Mouse (Mus musculus) liver, embryonic 12.5 days (tissue): ENCODE data around the gene Cadps2. TPM values are rescaled to one million over a fixed set of nuclear protein-coding genes. Genes with fewer than 3 reads are reported as not detected.

Experiments
- ATAC-seq: fragments of 200-750 bp; cut with Nextera tagmentation; 2 replicates; pipeline ENCODE4 v1.8.0; 2017; ENCODE audit warnings: moderate number of reproducible peaks, mild to moderate bottlenecking, moderate library complexity
- H3K27ac ChIP-seq: fragments of 300-500 bp; sonication (generic); 2 replicates; pipeline ENCODE4 v1.5.1; 2016; ENCODE audit warnings: mild to moderate bottlenecking
- H3K27me3 ChIP-seq: fragments of 300-500 bp; sonication (generic); replicated peaks from 2 replicates; pipeline ENCODE4 v1.6.1; 2016; ENCODE audit warnings: mild to moderate bottlenecking, moderate library complexity
- H3K36me3 ChIP-seq: fragments of 300-500 bp; sonication (generic); 2 replicates; pipeline ENCODE4 v1.6.1; 2016; ENCODE audit warnings: mild to moderate bottlenecking, moderate library complexity
- H3K4me1 ChIP-seq: fragments of 300-500 bp; sonication (generic); 2 replicates; pipeline ENCODE4 v1.6.1; 2016
- H3K4me2 ChIP-seq: fragments of 300-500 bp; sonication (generic); 2 replicates; pipeline ENCODE4 v1.6.1; 2016; ENCODE audit warnings: mild to moderate bottlenecking, moderate library complexity
- H3K4me3 ChIP-seq: fragments of 300-500 bp; sonication (generic); 2 replicates; pipeline ENCODE4 v1.5.1; 2016; ENCODE audit warnings: mild to moderate bottlenecking, moderate library complexity
- H3K9ac ChIP-seq: fragments of 300-500 bp; sonication (generic); 2 replicates; pipeline ENCODE4 v1.6.1; 2016; ENCODE audit warnings: mild to moderate bottlenecking, moderate library complexity
- H3K9me3 ChIP-seq: fragments of 300-500 bp; sonication (generic); replicated peaks from 2 replicates; pipeline ENCODE4 v1.6.1; 2016; ENCODE audit warnings: mild to moderate bottlenecking, moderate library complexity
- WGBS: fragments of 180-500 bp; shearing (Covaris S2); methylation state at CpG from one replicate; pipeline ENCODE4 v1.1.7; 2016; ENCODE audit not compliant: insufficient replicate concordance; 5-methylcytosine and 5-hydroxymethylcytosine counted together
- polyA plus RNA-seq: library from polyadenylated mRNA; unstranded; fragments of >200 nt; fragmentation: Nextera tagmentation; extraction: Ambion mirVana; gene quantifications from 2 replicates; pipeline ENCODE4 v1.2.1, GENCODE M21; 2016

Gene Cadps2
- polyA plus RNA-seq, 1 experiment from 2014 or later = 0.11 TPM

DNA sequence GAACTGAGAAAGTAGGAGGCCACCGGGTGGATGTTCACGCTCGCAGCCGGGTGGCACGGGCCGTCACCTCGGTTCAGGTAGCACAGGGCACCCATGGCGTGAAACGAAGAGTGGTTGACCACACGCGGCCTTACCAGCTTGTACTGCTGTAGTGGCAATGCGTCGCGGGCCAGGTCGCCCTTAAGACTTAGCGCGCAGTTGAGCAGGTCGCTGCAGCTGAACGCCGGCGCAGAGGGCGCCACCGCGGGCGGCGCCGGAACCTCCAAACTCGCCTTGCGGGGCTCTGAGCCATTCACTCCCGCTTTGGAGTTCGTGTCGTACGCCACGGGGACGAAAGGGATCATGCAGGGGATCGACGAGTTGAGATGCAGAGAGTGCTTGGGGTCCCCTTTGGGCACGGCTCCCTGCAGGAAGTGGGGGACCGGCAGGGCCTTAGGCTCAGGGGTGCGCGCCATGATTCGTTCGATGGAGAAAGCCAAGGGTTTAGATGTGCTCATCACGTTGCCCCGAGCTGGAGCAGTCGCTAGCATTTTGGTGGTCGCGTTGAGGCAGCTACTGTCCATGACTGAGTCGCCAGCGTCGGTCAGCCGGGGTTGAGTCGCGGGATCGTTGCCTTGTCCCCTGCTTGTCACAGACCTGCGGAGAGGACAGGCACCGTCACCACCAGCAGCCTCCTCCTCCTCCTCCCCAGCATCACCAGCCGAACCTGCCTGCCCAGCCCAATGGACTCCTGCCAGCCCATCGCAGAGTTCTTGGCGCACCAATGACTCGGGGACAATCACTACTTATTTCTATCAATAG, 591.5 kb downstream of the Cadps2 start:
- Histone ChIP-seq H3K27ac (no peak overlapping the region), H3K36me3 (no peaks in the 10 kb centered on the region), H3K4me3 (peak overlapping the region; percentile 3; the same call in 1 of the 2 replicates), H3K9ac (no peak overlapping the region), H3K27me3 (peaks cover 91% of the 10 kb centered on the region), H3K4me1 (peaks cover 4% of the 10 kb centered on the region; the same call in 1 of the 2 replicates), H3K9me3 (no peaks in the 10 kb centered on the region), H3K4me2 (peak overlapping the region; percentile 31)
- ATAC-seq = no peak
- under 1% methylated on average over 61 of the region's 61 CpGs for WGBS

DNA sequence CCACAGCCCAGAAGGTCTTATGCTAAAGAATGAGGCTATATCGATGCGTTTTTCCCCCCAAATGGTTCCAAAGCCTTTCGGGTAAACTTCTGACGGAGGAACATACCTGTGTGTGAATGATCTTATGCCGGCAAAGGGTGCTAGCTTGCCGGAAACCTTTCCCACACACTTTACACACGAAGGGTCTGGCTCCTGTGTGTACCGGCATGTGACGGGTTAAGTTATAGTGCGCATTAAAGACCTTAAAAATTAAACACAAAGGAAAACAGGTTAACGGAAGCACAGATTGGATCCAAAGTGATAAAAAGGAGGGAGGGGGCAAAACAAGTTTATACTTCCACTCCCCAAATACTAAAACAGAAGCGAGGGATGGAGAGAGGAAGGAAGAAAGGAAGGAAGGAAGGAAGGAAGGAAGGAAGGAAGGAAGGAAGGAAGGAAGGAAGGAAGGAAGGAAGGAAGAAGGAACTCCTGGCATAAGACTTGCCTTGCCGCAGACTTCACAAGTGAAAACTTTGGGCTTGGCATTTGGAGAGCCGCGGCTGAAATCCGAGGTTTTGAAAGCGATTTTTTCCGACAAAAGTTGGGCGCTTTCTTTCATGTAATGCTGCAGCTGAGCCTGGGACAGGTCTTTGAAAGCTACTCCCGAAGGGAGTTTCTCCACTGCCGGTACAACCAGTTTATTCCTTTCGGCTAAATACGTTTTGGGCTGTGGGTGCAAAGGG, 592.3 kb downstream of the Cadps2 start:
- Histone ChIP-seq H3K4me3 (0 out of 2 replicates have a peak overlapping the region, but pooled peaks have one; percentile 3), H3K4me2 (peak overlapping the region; percentile 31; the same call in 1 of the 2 replicates), H3K27me3 (peaks cover 89% of the 10 kb centered on the region), H3K36me3 (no peaks in the 10 kb centered on the region), H3K4me1 (peaks cover 4% of the 10 kb centered on the region; the same call in 1 of the 2 replicates), H3K9me3 (no peaks in the 10 kb centered on the region), H3K27ac (no peak overlapping the region), H3K9ac (no peak overlapping the region)
- ATAC-seq = no peak
- WGBS = 2% methylated on average over 23 of the region's 23 CpGs

DNA sequence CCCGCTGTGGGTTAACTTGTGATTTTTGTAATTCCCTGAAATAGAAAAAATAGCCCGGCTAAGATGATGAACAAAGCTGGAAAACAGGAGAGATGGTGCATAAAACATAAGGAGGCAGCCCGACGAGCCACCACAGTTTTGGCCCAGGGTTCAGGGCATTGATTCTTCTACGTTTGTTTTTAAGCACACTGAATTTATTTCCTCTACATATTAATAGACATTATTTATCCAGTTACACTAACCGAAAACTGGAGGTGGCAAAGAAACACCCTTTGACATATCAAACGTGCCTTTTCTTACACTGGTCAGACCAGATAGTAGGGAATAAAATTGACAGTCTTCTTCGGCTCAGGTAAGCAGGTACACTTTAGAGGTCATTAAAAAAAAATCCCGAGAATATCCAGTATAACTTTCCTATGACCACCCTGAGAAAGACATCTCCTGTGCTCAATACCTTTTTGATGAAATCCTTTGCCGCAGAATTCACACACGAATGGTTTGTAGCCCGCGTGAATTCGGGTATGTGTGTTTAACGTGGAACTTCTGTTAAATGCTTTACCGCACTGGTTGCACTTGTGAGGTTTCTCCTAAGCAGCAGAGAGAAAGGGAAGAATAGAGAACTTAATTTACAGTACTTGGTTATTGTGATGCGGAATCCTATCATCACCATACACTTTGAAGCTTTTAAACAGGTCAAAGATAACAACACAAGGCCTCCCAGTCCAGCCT, 593.0 kb downstream of the Cadps2 start:
- H3K4me1 ChIP-seq = peaks cover 4% of the 10 kb centered on the region; the same call in 1 of the 2 replicates
- no peaks in the 10 kb centered on the region for H3K9me3 ChIP-seq
- no peak overlapping the region for H3K4me2 ChIP-seq
- 5% methylated on average over 17 of the region's 17 CpGs for WGBS
- no peaks in the 10 kb centered on the region for H3K36me3 ChIP-seq
- H3K27ac ChIP-seq = no peak overlapping the region
- no peak for ATAC-seq
- peaks cover 91% of the 10 kb centered on the region for H3K27me3 ChIP-seq
- H3K4me3 ChIP-seq = no peak overlapping the region
- H3K9ac ChIP-seq = no peak overlapping the region

DNA sequence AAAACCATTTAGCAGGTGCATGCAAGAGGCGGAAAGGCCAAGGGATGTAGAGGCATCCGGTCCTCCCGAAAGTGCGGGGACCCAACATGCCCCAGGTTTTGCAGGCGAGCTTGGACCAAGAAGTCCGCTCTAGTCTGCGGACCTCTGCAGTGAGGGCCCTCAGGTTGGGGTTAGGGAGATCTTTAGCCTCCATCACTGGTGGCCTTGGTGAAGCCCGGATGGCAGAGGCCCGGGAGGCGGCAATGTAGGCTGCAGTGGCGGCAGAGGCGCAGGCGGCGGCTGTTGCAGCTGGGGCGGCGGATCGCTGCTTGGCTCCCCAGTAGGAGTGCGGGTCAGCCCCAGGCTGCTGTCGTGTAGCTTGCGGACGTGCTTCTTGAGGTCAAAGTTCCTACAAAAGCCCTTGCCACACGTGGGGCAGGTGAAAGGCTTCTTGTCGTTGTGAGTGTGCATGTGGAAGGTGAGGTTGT, 593.6 kb downstream of the Cadps2 start:
- Histone ChIP-seq H3K27me3 (peaks cover 93% of the 10 kb centered on the region), H3K9ac (no peak overlapping the region), H3K4me3 (no peak overlapping the region), H3K4me1 (peaks cover 4% of the 10 kb centered on the region; the same call in 1 of the 2 replicates), H3K27ac (no peak overlapping the region), H3K4me2 (no peak overlapping the region), H3K36me3 (no peaks in the 10 kb centered on the region), H3K9me3 (no peaks in the 10 kb centered on the region)
- WGBS = 5% methylated on average over 23 of the region's 23 CpGs
- ATAC-seq = no peak

GRCm38 (mm10) chr6:23245121-23245520, 594.1 kb downstream of the Cadps2 start:
- no peak overlapping the region for H3K4me3 ChIP-seq
- peaks cover 88% of the 10 kb centered on the region for H3K27me3 ChIP-seq
- ATAC-seq = no peak
- H3K4me2 ChIP-seq = no peak overlapping the region
- no peaks in the 10 kb centered on the region for H3K9me3 ChIP-seq
- peaks cover 4% of the 10 kb centered on the region; the same call in 1 of the 2 replicates for H3K4me1 ChIP-seq
- H3K36me3 ChIP-seq = no peaks in the 10 kb centered on the region
- no peak overlapping the region for H3K9ac ChIP-seq
- H3K27ac ChIP-seq = no peak overlapping the region
- 22% methylated on average over 9 of the region's 9 CpGs for WGBS

DNA sequence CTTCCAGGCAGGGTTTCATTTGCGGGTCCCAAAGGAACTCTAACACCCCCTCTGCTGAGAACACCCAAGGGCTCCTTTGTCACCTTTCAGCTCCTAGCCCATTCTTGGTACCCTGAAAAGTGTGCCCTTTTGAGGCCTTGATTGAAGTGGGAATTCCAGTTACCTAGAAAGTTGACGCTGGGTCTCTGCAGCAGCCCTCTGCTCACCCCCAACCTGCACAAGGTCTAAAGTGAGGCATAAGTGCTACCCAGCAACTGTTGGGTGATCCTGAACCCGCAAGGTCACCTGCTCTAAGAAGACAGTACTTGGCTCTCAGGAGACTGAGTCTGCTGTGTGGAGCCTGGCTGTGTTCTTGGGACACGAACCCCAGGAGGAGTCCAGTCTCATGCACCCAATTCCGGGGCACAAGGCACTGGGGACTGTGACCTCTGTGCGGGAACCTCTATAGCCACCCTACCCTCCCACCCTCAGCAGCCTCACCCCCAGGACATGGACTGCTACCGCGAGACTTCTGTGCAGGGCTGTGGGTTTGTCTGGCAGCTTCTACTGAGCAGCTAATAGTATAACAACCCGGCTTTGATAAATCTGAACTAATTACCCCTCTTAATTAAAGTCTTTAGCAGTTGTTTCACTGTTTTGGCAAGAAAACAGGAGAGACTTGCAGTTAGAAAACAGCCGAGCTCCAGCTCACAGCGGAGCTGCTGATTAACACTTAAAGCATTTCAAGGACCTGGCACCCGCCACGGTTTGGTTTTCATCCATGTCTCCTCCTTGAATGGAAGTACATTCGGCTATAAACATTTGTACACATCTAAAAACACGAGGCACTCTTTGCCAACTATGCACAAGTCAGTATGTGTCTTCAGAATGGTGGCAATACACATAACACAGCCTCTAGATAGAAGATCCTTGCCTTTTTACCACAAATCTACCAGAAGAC, 595.1 kb downstream of the Cadps2 start:
- H3K4me3 ChIP-seq = no peak overlapping the region
- WGBS = 3% methylated on average over 15 of the region's 15 CpGs

More for the DNA sequence above, 595.1 kb downstream of the Cadps2 start:
- no peak overlapping the region for H3K9ac ChIP-seq
- H3K4me1 ChIP-seq = peaks cover 4% of the 10 kb centered on the region; the same call in 1 of the 2 replicates
- H3K4me2 ChIP-seq = no peak overlapping the region
- H3K36me3 ChIP-seq = no peaks in the 10 kb centered on the region
- H3K9me3 ChIP-seq = no peaks in the 10 kb centered on the region
- H3K27ac ChIP-seq = no peak overlapping the region
- peaks cover 78% of the 10 kb centered on the region for H3K27me3 ChIP-seq
- ATAC-seq = no peak

Other genes with a start within 250 kb of the Cadps2 start
- not detected in 2 replicates for gene Rnf133, start 189.1 kb downstream of the Cadps2 start, polyA plus RNA-seq
- not detected in 2 replicates for gene Rnf148, start 184.3 kb downstream of the Cadps2 start, polyA plus RNA-seq
- not detected in 2 replicates for gene Tas2r118, start 130.6 kb upstream of the Cadps2 start, polyA plus RNA-seq